Mouse (Mus musculus) CD4-positive, CD25-positive, alpha-beta regulatory T cell, adult 9 weeks (primary cell): Measurements from ENCODE around the gene Clic5. TPM values are rescaled to one million over a fixed set of nuclear protein-coding genes. Genes with fewer than 3 reads are reported as not detected.

Experiments used
- polyA plus RNA-seq: library from polyadenylated mRNA; unstranded; fragments of 100-300 nt; shearing (Covaris generic); gene quantifications from one replicate; pipeline ENCODE4 v1.2.1, GENCODE M21; 2017

Clic5 gene
- polyA plus RNA-seq, result 0.16 TPM

GRCm38 (mm10) chr17:44188042-44188768 is at the start of gene Clic5:
Clic5 (plus strand) TSS chr17:44188584.

Other genes with a start within 250 kb of the Clic5 start
- gene Enpp5, start 109.8 kb upstream of the Clic5 start, polyA plus RNA-seq, result 15.0 TPM
- gene Enpp4, start 82.8 kb upstream of the Clic5 start, polyA plus RNA-seq, result 11.3 TPM